Mouse (Mus musculus) macrophage (primary cell): Measurements from ENCODE around the gene Pacsin2. TPM values are rescaled to one million over a fixed set of nuclear protein-coding genes. Genes with fewer than 3 reads are reported as not detected.
A peak's percentile ranks its signal among the peaks of the same experiment; 100 is the strongest.

Experiments used
- H3K27ac ChIP-seq: fragments of 350-480 bp; formaldehyde crosslinking; 2 replicates; pipeline ENCODE4 v1.9.0; 2021
- H3K36me3 ChIP-seq: fragments of 350-480 bp; formaldehyde crosslinking; 2 replicates; pipeline ENCODE4 v1.9.0; 2021; ENCODE audit errors: inconsistent target
- H3K4me3 ChIP-seq: fragments of 350-480 bp; formaldehyde crosslinking; 2 replicates; pipeline ENCODE4 v1.9.0; 2021; ENCODE audit errors: inconsistent target
- H3K79me2 ChIP-seq: fragments of 350-480 bp; formaldehyde crosslinking; 2 replicates; pipeline ENCODE4 v1.9.0; 2021; ENCODE audit errors: inconsistent target
- WGBS: methylation state at CpG from one replicate; pipeline ENCODE4 v1.1.7; 2026; ENCODE audit warnings: inconsistent platforms; ENCODE audit not compliant: missing documents; 5-methylcytosine and 5-hydroxymethylcytosine counted together
- polyA plus RNA-seq: library from polyadenylated mRNA; stranded (reverse); fragments of 250-400 nt; gene quantifications from 3 replicates; pipeline ENCODE4 v1.2.4, GENCODE M21; 2018; ENCODE audit warnings: inconsistent platforms

Pacsin2 gene
- polyA plus RNA-seq, 1 experiment from 2014 or later = 89.0 TPM

DNA sequence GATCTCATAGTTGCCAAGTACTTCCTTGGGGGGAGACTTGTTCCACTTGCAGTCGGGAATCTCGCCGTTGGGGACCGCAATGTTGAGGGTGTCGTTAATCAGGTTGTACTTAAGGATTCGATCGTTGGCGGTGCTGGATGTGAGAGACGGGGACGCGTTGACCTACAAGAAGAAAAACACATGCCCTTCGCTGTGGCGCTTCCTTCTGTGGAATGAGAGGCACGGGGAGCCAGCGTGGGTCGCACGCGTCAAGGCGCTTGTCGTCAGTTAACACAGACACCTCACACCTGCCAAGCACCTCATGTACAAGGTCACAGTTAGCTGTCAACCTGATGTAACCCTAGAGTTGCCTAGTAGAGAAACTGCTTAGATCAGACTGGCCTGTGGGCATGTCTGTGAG is 25.1 kb upstream of the Pacsin2 start:
- H3K4me3 ChIP-seq = no peak overlapping the region
- H3K27ac ChIP-seq = no peak overlapping the region
- 97% methylated on average over 20 of the region's 20 CpGs for WGBS
- H3K36me3 ChIP-seq = no peaks in the 10 kb centered on the region
- H3K79me2 ChIP-seq = no peaks in the 10 kb centered on the region

- H3K4me3 ChIP-seq = no peak overlapping the region
- 91% methylated on average over 8 of the region's 9 CpGs for WGBS
- H3K79me2 ChIP-seq = no peaks in the 10 kb centered on the region
- H3K36me3 ChIP-seq = no peaks in the 10 kb centered on the region
- H3K27ac ChIP-seq = no peak overlapping the region
Measured at GRCm38 (mm10) chr15:83487477-83488115, 23.2 kb upstream of the Pacsin2 start.

- 94% methylated on average over 8 of the region's 10 CpGs for WGBS
- H3K79me2 ChIP-seq = no peaks in the 10 kb centered on the region
- no peak overlapping the region for H3K4me3 ChIP-seq
Measured at GRCm38 (mm10) chr15:83484311-83484710, 19.9 kb upstream of the Pacsin2 start.

GRCm38 (mm10) chr15:83483482-83483881 is 19.1 kb upstream of the Pacsin2 start:
- H3K4me3 ChIP-seq = no peak overlapping the region
- no peaks in the 10 kb centered on the region for H3K79me2 ChIP-seq
- WGBS = 4% methylated on average over 2 of the region's 2 CpGs
- no peaks in the 10 kb centered on the region for H3K36me3 ChIP-seq
- H3K27ac ChIP-seq = no peak overlapping the region; the same call in 1 of the 2 replicates

More at GRCm38 (mm10) chr15:83484311-83484710, 19.9 kb upstream of the Pacsin2 start:
- no peaks in the 10 kb centered on the region for H3K36me3 ChIP-seq
- no peak overlapping the region for H3K27ac ChIP-seq

- 32% methylated on average over 8 of the region's 8 CpGs for WGBS
- H3K36me3 ChIP-seq = no peaks in the 10 kb centered on the region
- H3K4me3 ChIP-seq = no peak overlapping the region
- no peaks in the 10 kb centered on the region for H3K79me2 ChIP-seq
- peak overlapping the region; percentile 39 for H3K27ac ChIP-seq
Measured at GRCm38 (mm10) chr15:83482645-83483224, 18.3 kb upstream of the Pacsin2 start.

DNA sequence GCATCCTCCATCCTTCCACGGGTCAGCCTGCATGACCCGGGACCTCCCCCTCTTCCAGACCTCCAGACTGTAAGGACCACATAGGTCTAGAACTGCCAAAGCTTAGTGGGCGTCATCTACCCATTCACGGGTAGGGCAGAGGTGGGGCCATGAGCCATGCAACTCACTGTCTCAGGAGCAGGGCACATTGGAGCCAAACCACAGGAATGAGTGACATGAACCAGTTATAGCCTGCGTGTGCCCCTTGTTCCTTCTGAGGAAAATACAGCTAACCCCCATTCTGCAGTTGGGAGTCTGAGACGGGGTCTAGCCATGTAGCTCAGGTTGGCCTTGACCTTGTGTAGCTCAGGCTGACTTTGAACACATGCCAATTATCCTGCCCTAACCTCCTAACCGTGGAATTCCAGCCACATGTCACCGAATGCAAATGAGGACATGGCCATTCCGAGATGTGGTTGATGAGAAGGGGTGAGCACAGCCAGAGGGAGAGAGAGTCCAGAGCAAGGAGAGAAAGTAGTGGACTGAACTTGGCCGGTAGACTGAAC is 16.9 kb upstream of the Pacsin2 start:
- WGBS = 80% methylated on average over 9 of the region's 10 CpGs
- Histone ChIP-seq H3K36me3 (no peaks in the 10 kb centered on the region), H3K79me2 (no peaks in the 10 kb centered on the region), H3K4me3 (no peak overlapping the region), H3K27ac (no peak overlapping the region)

DNA sequence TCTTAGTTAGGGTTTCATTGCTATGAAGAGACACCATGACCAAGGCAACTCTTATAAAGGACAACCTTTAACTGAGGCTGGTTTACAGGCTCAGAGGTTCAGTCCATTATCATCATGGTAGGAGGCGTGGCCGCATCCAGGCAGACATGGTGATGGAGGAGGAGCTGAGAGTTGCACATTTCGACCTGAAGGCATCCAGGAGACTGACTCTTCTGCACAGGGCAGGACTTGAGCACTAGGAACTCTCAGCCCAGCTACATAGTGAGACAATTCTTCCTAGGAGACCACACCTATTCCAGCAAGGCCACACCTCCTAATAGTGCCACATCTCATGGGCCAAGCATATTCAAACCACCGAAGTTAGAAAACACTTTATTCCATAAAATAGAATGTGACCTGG is 15.4 kb upstream of the Pacsin2 start:
- Histone ChIP-seq H3K36me3 (no peaks in the 10 kb centered on the region), H3K27ac (no peak overlapping the region), H3K4me3 (no peak overlapping the region), H3K79me2 (no peaks in the 10 kb centered on the region)
- WGBS = 96% methylated on average over 4 of the region's 4 CpGs

DNA sequence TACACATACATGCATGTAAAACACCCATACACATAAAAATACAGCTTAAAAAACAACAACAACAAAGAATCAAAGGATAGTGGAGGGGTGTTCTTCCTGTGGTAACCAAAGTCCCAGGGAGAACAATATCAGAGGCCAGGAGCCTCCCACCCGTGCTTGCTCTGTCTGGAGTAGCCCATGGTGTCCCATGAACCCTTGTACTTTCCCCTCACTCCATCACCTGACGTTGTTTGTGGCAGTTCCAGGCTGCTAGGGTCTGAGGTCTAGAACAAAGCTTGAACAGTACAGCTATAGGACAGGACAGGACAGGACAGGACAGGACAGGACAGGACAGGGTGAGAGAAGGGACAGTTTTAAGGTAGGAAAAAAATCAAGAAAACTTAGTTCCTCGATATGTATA is 13.7 kb upstream of the Pacsin2 start:
- 89% methylated on average over 3 of the region's 3 CpGs for WGBS
- H3K79me2 ChIP-seq = no peaks in the 10 kb centered on the region

DNA sequence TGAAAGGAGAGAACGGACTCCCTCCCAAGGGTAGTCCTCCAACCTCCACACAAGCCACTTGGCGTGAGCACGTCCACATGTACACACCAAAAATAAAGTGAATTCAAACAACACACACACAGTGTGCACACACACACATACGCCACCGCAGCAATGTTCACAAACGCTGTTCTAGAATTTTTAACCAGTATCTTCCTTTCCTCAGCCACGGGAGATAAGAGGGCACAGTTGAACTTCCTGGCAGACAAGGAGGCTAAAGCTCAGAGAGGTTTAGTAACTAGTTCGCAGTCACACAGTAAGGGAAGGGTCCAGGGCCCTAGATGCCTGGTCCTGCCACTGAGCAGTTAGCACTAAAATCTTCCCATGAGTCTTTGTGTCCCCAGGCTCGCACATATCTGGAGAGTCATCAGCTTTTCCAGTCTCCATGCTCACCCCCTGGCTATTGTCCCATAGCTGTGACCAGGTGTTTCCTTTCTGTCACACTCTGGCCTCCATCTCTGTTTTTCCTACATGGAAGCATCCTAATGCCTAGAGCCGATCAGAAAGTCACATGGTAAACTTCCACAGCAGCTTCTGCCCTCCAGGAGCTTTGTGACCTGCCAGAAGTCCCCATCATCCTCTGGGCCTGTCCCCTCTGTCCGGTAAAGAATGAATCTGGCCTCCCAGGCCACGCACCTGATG is 12.3 kb upstream of the Pacsin2 start:
- H3K27ac ChIP-seq = no peak overlapping the region
- no peak overlapping the region for H3K4me3 ChIP-seq
- WGBS = 87% methylated on average over 12 of the region's 12 CpGs

More for the DNA sequence above, 13.7 kb upstream of the Pacsin2 start:
- Histone ChIP-seq H3K4me3 (no peak overlapping the region), H3K36me3 (no peaks in the 10 kb centered on the region), H3K27ac (no peak overlapping the region)

GRCm38 (mm10) chr15:83474466-83474836 is 10.0 kb upstream of the Pacsin2 start:
- Histone ChIP-seq H3K79me2 (no peaks in the 10 kb centered on the region), H3K27ac (no peak overlapping the region), H3K36me3 (no peaks in the 10 kb centered on the region), H3K4me3 (no peak overlapping the region)
- WGBS = 31% methylated on average over 5 of the region's 5 CpGs

More for the DNA sequence above, 12.3 kb upstream of the Pacsin2 start:
- H3K79me2 ChIP-seq = no peaks in the 10 kb centered on the region
- H3K36me3 ChIP-seq = no peaks in the 10 kb centered on the region

DNA sequence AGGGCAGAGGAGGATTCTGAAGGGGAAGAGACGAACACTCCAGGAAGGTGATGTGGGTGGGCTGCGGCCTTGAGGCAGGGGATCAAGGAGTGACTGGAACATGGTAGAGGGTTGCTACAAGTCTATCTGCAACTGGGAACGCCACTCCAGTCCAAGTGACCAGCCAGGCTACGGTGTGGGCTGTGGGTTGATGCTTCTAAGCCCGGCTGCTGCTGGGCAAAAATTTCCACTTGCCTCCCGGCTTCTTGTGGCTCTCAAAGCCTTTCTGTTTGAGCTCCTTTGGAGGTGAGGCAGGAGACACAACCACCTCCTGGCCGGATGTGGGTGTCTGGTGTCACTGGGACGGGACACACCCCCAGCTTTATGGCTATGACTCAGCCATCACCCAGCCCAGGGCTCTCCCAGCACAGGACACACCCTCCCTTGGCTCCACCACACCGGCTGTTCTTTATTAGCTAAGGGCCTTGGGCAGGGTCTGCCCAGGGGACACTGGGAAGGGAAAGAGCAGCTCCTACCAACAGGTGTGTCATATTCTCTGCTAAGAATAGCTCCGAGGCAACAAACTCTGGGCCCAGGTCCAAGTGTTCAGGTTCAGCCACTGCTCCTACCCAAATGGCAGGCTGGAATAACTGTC is 9.5 kb upstream of the Pacsin2 start:
- Histone ChIP-seq H3K4me3 (no peak overlapping the region), H3K36me3 (no peaks in the 10 kb centered on the region), H3K27ac (0 out of 2 replicates have a peak overlapping the region, but pooled peaks have one; percentile 1), H3K79me2 (no peaks in the 10 kb centered on the region)
- WGBS = 34% methylated on average over 10 of the region's 10 CpGs

- Histone ChIP-seq H3K27ac (no peak overlapping the region), H3K4me3 (no peak overlapping the region), H3K36me3 (no peaks in the 10 kb centered on the region), H3K79me2 (no peaks in the 10 kb centered on the region)
- WGBS = 25% methylated on average over 1 of the region's 1 CpGs
Measured at GRCm38 (mm10) chr15:83473251-83473650, 8.8 kb upstream of the Pacsin2 start.

- Histone ChIP-seq H3K79me2 (no peaks in the 10 kb centered on the region), H3K36me3 (no peaks in the 10 kb centered on the region)
- 63% methylated on average over 6 of the region's 7 CpGs for WGBS
Measured at GRCm38 (mm10) chr15:83471476-83471875, 7.1 kb upstream of the Pacsin2 start.

DNA sequence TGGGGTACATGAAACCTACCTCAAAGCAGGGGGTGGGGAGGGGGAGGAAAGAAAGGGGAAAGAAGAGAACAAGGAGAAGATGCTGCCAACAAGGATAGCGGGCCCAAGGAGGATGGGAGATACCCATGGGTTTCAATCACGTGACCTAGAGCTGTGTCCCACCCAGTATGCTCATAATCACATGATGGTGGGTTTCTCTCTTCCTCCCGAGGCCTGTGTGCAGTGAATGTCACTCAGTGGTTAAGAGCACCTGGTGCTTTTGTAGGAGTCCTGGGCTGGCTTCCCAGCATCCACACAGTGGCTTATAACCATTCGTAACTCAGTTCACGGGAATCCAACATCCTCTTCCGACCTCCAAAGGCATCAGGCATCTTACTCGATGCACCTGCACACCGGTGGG is 6.0 kb upstream of the Pacsin2 start:
- H3K27ac ChIP-seq = no peak overlapping the region
- H3K36me3 ChIP-seq = no peaks in the 10 kb centered on the region
- H3K79me2 ChIP-seq = no peaks in the 10 kb centered on the region
- no peak overlapping the region for H3K4me3 ChIP-seq
- WGBS = 84% methylated on average over 7 of the region's 8 CpGs

More at GRCm38 (mm10) chr15:83471476-83471875, 7.1 kb upstream of the Pacsin2 start:
- H3K27ac ChIP-seq = no peak overlapping the region
- H3K4me3 ChIP-seq = no peak overlapping the region
